Comparison of ENCODE assay signal across 8 mouse cellular contexts in the genomic region with DNA sequence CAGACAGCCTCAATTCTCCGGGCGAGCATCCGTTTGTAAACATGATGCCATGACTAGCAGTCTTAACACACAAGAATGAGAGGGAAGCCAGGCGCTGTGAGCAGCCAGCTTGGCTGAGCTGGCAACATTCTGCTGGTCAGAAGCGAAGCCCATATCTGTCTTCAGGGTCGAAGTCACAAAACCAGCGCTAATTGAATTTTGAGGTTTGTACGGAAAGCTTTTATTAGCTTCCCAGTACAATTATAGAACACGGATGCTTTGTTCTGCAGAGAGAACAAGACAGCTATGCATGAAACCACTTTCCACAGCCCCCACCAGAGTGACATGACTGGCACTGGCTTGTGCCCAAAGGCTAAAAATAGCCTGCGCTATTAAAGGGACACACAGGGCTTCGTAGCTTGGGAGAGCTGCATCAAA.
DNase-seq lines count a peak whose midpoint lies in the region; ATAC-seq lines count a peak whose summit lies in the region.

No protein-coding gene starts in this region.

- 69% methylated on average over 11 of the region's 11 CpGs for WGBS in midbrain, embryonic 14.5 days
- 89% methylated on average over 11 of the region's 11 CpGs for WGBS in midbrain, embryonic 11.5 days
- 59% methylated on average over 11 of the region's 11 CpGs for WGBS in neural tube, embryonic 15.5 days

- peak; percentile 63 for DNase-seq in midbrain, embryonic 14.5 days
- no peak for DNase-seq in midbrain, embryonic 11.5 days (ENCODE audit: low spot score, missing footprints)
- peak; percentile 79 for DNase-seq in heart, postnatal 4 days
- DNase-seq in thymus, adult 18-20 months, result no peak
- DNase-seq in kidney, adult 9 months, result no peak

- no peak overlapping the region for H3K4me3 ChIP-seq in midbrain, embryonic 14.5 days (replicated peaks; ENCODE audit: low read depth, low read length)
- no peak overlapping the region for H3K4me3 ChIP-seq in midbrain, embryonic 11.5 days (ENCODE audit: low read depth, low read length)
- H3K4me3 ChIP-seq in neural tube, embryonic 15.5 days (replicated peaks), result no peak overlapping the region

- no peaks in the 10 kb centered on the region for H3K27me3 ChIP-seq in midbrain, embryonic 14.5 days (ENCODE audit: control insufficient read depth, insufficient read depth, low read length)
- no peaks in the 10 kb centered on the region for H3K27me3 ChIP-seq in midbrain, embryonic 11.5 days (ENCODE audit: control insufficient read depth, insufficient read depth, low read length)
- H3K27me3 ChIP-seq in neural tube, embryonic 15.5 days (replicated peaks), result no peaks in the 10 kb centered on the region

- H3K4me2 ChIP-seq in midbrain, embryonic 14.5 days (ENCODE audit: low read length), result no peak overlapping the region
- no peak overlapping the region for H3K4me2 ChIP-seq in midbrain, embryonic 11.5 days
- 0 out of 2 replicates have a peak overlapping the region, but pooled peaks have one; percentile 6 for H3K4me2 ChIP-seq in neural tube, embryonic 15.5 days

- no peak overlapping the region for H3K9ac ChIP-seq in midbrain, embryonic 14.5 days (replicated peaks; ENCODE audit: low read length)
- no peak overlapping the region for H3K9ac ChIP-seq in midbrain, embryonic 11.5 days (ENCODE audit: low read length)
- no peak overlapping the region for H3K9ac ChIP-seq in neural tube, embryonic 15.5 days (replicated peaks)

- peaks cover 4% of the 10 kb centered on the region; the same call in 1 of the 2 replicates for H3K4me1 ChIP-seq in midbrain, embryonic 14.5 days (ENCODE audit: control insufficient read depth, insufficient read depth, low read length)
- no peaks in the 10 kb centered on the region for H3K4me1 ChIP-seq in midbrain, embryonic 11.5 days (ENCODE audit: control insufficient read depth, insufficient read depth, low read length)
- H3K4me1 ChIP-seq in neural tube, embryonic 15.5 days, result peaks cover 11% of the 10 kb centered on the region; the same call in 1 of the 2 replicates

- H3K9me3 ChIP-seq in midbrain, embryonic 14.5 days (ENCODE audit: control insufficient read depth, low read length), result no peaks in the 10 kb centered on the region
- no peaks in the 10 kb centered on the region for H3K9me3 ChIP-seq in midbrain, embryonic 11.5 days (ENCODE audit: control insufficient read depth, low read length)
- H3K9me3 ChIP-seq in neural tube, embryonic 15.5 days (replicated peaks), result no peaks in the 10 kb centered on the region

- no peak; the same call in 1 of the 2 replicates for ATAC-seq in midbrain, embryonic 14.5 days (ENCODE audit: low FRiP score, low TSS enrichment)
- no peak for ATAC-seq in midbrain, embryonic 11.5 days (ENCODE audit: low FRiP score)
- peak; percentile 80 for ATAC-seq in frontal cortex, adult (ENCODE audit: low TSS enrichment)
- ATAC-seq in neural tube, embryonic 15.5 days (ENCODE audit: low FRiP score), result peak; percentile 69
- no peak for ATAC-seq in megakaryocyte progenitor cell, adult 5-6 weeks (replicated peaks; ENCODE audit: poor library complexity)

- no peaks in the 10 kb centered on the region for H3K36me3 ChIP-seq in midbrain, embryonic 14.5 days (ENCODE audit: control insufficient read depth, insufficient read depth, low read length)
- H3K36me3 ChIP-seq in midbrain, embryonic 11.5 days (ENCODE audit: control insufficient read depth, insufficient read depth, low read length), result no peaks in the 10 kb centered on the region
- peaks cover 18% of the 10 kb centered on the region for H3K36me3 ChIP-seq in neural tube, embryonic 15.5 days

- H3K27ac ChIP-seq in midbrain, embryonic 14.5 days (replicated peaks; ENCODE audit: low read depth, low read length), result peak overlapping the region; percentile 49; the same call in 1 of the 2 replicates
- no peak overlapping the region for H3K27ac ChIP-seq in midbrain, embryonic 11.5 days (ENCODE audit: low read depth, low read length)
- H3K27ac ChIP-seq in neural tube, embryonic 15.5 days (replicated peaks), result peak overlapping the region; percentile 77

Comparison
In these comparisons a context has a peak if more than half of its experiments do, and no peak if none do; other contexts are left out.
1. DNase-seq: peak in midbrain, embryonic 14.5 days (single experiment) and heart, postnatal 4 days (single experiment); none in midbrain, embryonic 11.5 days (single experiment), thymus, adult 18-20 months (0 of 2) and kidney, adult 9 months (single experiment).
2. ATAC-seq: peak in frontal cortex, adult (single experiment) and neural tube, embryonic 15.5 days (single experiment); none in midbrain, embryonic 14.5 days (single experiment), midbrain, embryonic 11.5 days (single experiment) and megakaryocyte progenitor cell, adult 5-6 weeks (single experiment).